Mouse (Mus musculus) thymus, postnatal 14 days (tissue): ENCODE measurements around the gene A930018P22Rik.
A peak's percentile ranks its signal among the peaks of the same experiment; 100 is the strongest.

Source experiments
- DNase-seq: peaks from one replicate; pipeline ENCODE4 v3.0.0; 2021

The A930018P22Rik gene

GRCm38 (mm10) chr2:104119097-104119496 lies 3.5 kb upstream of the A930018P22Rik start:
- no peak for DNase-seq

- no peak for DNase-seq
Measured at GRCm38 (mm10) chr2:104120312-104120711, 2.3 kb upstream of the A930018P22Rik start.

GRCm38 (mm10) chr2:104121681-104122504 lies 676 bp upstream of the A930018P22Rik start:
- no peak for DNase-seq

- DNase-seq, result no peak
Measured at GRCm38 (mm10) chr2:104123540-104123939, 971 bp downstream of the A930018P22Rik start.

- no peak for DNase-seq
Measured at GRCm38 (mm10) chr2:104124071-104124470, 1.5 kb downstream of the A930018P22Rik start.

GRCm38 (mm10) chr2:104128803-104129531 lies 6.4 kb downstream of the A930018P22Rik start:
- no peak for DNase-seq

- DNase-seq, result no peak
Measured at GRCm38 (mm10) chr2:104130165-104130564, 7.6 kb downstream of the A930018P22Rik start.

GRCm38 (mm10) chr2:104130969-104131368 lies 8.4 kb downstream of the A930018P22Rik start:
- peak; percentile 67 for DNase-seq

GRCm38 (mm10) chr2:104132266-104132859 lies 9.8 kb downstream of the A930018P22Rik start:
- no peak for DNase-seq

GRCm38 (mm10) chr2:104133042-104133810 lies 10.7 kb downstream of the A930018P22Rik start:
- DNase-seq, result no peak

- peak; percentile 76 for DNase-seq
Measured at GRCm38 (mm10) chr2:104134150-104135056, 11.8 kb downstream of the A930018P22Rik start.

- DNase-seq, result no peak
Measured at GRCm38 (mm10) chr2:104135920-104136319, 13.4 kb downstream of the A930018P22Rik start.

- no peak for DNase-seq
Measured at GRCm38 (mm10) chr2:104142140-104142539, 19.6 kb downstream of the A930018P22Rik start.

- no peak for DNase-seq
Measured at GRCm38 (mm10) chr2:104144004-104144403, 21.4 kb downstream of the A930018P22Rik start.

- peak; percentile 22 for DNase-seq
Measured at GRCm38 (mm10) chr2:104145983-104146382, 23.4 kb downstream of the A930018P22Rik start.

GRCm38 (mm10) chr2:104147910-104148561 lies 25.5 kb downstream of the A930018P22Rik start:
- no peak for DNase-seq

- DNase-seq, result no peak
Measured at GRCm38 (mm10) chr2:104150608-104151397, 28.2 kb downstream of the A930018P22Rik start.

GRCm38 (mm10) chr2:104153345-104153744 lies 30.8 kb downstream of the A930018P22Rik start:
- no peak for DNase-seq

GRCm38 (mm10) chr2:104153876-104154275 lies 31.3 kb downstream of the A930018P22Rik start:
- DNase-seq, result no peak

- no peak for DNase-seq
Measured at GRCm38 (mm10) chr2:104157831-104158230, 35.3 kb downstream of the A930018P22Rik start.
